Mouse (Mus musculus) cerebellum, adult (tissue): ENCODE data around the gene Meig1.

ENCODE experiments used
- ATAC-seq: cut with Nextera tagmentation; 2 replicates; pipeline ENCODE4 v1.9.2; 2017; ENCODE audit warnings: mild to moderate bottlenecking, moderate library complexity, mixed read lengths; ENCODE audit not compliant: insufficient number of reproducible peaks, low FRiP score, low TSS enrichment

Gene Meig1

DNA sequence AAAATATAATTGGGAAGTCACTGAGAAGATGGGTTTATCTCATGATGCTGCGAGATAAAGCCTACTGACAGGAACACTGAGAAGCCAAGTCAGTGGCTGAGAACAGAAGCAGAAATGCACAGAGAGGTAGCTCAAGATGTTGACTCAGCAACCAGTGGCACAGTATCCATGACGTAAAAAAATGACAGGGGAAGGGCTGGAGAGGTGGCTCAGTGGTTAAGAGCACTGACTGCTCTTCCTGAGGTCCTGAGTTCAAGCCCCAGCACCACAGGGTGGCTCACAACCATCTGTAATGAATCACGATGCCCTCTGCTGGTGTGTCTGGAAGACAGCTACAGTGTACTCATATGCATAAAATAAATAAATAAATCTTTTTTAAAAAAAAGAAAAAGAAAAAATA, 61.4 kb downstream of the Meig1 start:
- no peak for ATAC-seq
